Mouse (Mus musculus) E14TG2a.4 (cell line): ENCODE data around the gene Vav3.

Experiments
- H3K27me3 ChIP-seq: 2 replicates; pipeline ENCODE4 v1.6.1; 2014; ENCODE audit warnings: low read length, control low read depth; ENCODE audit not compliant: insufficient read depth
- H3K36me3 ChIP-seq: 2 replicates; pipeline ENCODE4 v1.6.1; 2014; ENCODE audit warnings: low read length, control low read depth; ENCODE audit not compliant: insufficient read depth
- H3K4me1 ChIP-seq: replicated peaks from 2 replicates; pipeline ENCODE4 v1.6.1; 2014; ENCODE audit warnings: low read depth, low read length, control low read depth
- H3K4me3 ChIP-seq: replicated peaks from 2 replicates; pipeline ENCODE4 v1.5.1; 2014; ENCODE audit warnings: mild to moderate bottlenecking, low read length
- H3K9me3 ChIP-seq: 2 replicates; pipeline ENCODE4 v1.6.1; 2014; ENCODE audit warnings: low read length, control low read depth
- CTCF ChIP-seq: conservative IDR thresholded peaks from 2 replicates; pipeline ENCODE4 v1.5.1; 2014; ENCODE audit warnings: low read length
- NANOG ChIP-seq: IDR thresholded peaks from 2 replicates; pipeline ENCODE4 v1.6.1; 2014; ENCODE audit warnings: borderline replicate concordance, low read length, mixed read lengths
- POU5F1 ChIP-seq: IDR thresholded peaks from 2 replicates; pipeline ENCODE4 v1.6.1; 2014; ENCODE audit warnings: low read length, borderline replicate concordance

Gene Vav3

GRCm38 (mm10) chr3:109571483-109571882 is 231.0 kb downstream of the Vav3 start:
- Histone ChIP-seq H3K36me3 (no peaks in the 10 kb centered on the region), H3K9me3 (no peaks in the 10 kb centered on the region), H3K27me3 (no peaks in the 10 kb centered on the region), H3K4me1 (peaks cover 20% of the 10 kb centered on the region), H3K4me3 (no peak overlapping the region)
- no peak for TF ChIP-seq POU5F1
- no peak for TF ChIP-seq CTCF
- TF ChIP-seq NANOG, result no peak

GRCm38 (mm10) chr3:109572871-109573270 is 232.4 kb downstream of the Vav3 start:
- Histone ChIP-seq H3K4me1 (peaks cover 17% of the 10 kb centered on the region), H3K4me3 (no peak overlapping the region), H3K9me3 (no peaks in the 10 kb centered on the region), H3K27me3 (no peaks in the 10 kb centered on the region), H3K36me3 (no peaks in the 10 kb centered on the region)
- TF ChIP-seq POU5F1, result no peak

GRCm38 (mm10) chr3:109573549-109574146 is 233.2 kb downstream of the Vav3 start:
- H3K4me3 ChIP-seq, result no peak overlapping the region
- H3K27me3 ChIP-seq, result no peaks in the 10 kb centered on the region

GRCm38 (mm10) chr3:109574161-109574560 is 233.7 kb downstream of the Vav3 start:
- Histone ChIP-seq H3K4me1 (peaks cover 4% of the 10 kb centered on the region), H3K4me3 (no peak overlapping the region), H3K9me3 (no peaks in the 10 kb centered on the region), H3K27me3 (no peaks in the 10 kb centered on the region), H3K36me3 (no peaks in the 10 kb centered on the region)
- no peak for TF ChIP-seq NANOG
- no peak for TF ChIP-seq CTCF
- no peak for TF ChIP-seq POU5F1

More at GRCm38 (mm10) chr3:109573549-109574146, 233.2 kb downstream of the Vav3 start:
- H3K4me1 ChIP-seq, result peaks cover 9% of the 10 kb centered on the region
- H3K9me3 ChIP-seq, result no peaks in the 10 kb centered on the region
- H3K36me3 ChIP-seq, result no peaks in the 10 kb centered on the region
- TF ChIP-seq POU5F1 (no peak), CTCF (no peak), NANOG (no peak)

GRCm38 (mm10) chr3:109578347-109578746 is 237.9 kb downstream of the Vav3 start:
- Histone ChIP-seq H3K9me3 (no peaks in the 10 kb centered on the region), H3K4me1 (no peaks in the 10 kb centered on the region), H3K27me3 (no peaks in the 10 kb centered on the region), H3K36me3 (no peaks in the 10 kb centered on the region), H3K4me3 (no peak overlapping the region)
- TF ChIP-seq POU5F1, result no peak
- TF ChIP-seq NANOG, result no peak
- no peak for TF ChIP-seq CTCF

GRCm38 (mm10) chr3:109578983-109579382 is 238.5 kb downstream of the Vav3 start:
- Histone ChIP-seq H3K9me3 (no peaks in the 10 kb centered on the region), H3K27me3 (no peaks in the 10 kb centered on the region), H3K4me1 (no peaks in the 10 kb centered on the region), H3K36me3 (no peaks in the 10 kb centered on the region), H3K4me3 (no peak overlapping the region)
- TF ChIP-seq CTCF, result no peak
- TF ChIP-seq POU5F1, result no peak
- no peak for TF ChIP-seq NANOG

- Histone ChIP-seq H3K36me3 (no peaks in the 10 kb centered on the region), H3K9me3 (no peaks in the 10 kb centered on the region), H3K4me1 (no peaks in the 10 kb centered on the region), H3K4me3 (no peak overlapping the region), H3K27me3 (no peaks in the 10 kb centered on the region)
- TF ChIP-seq NANOG (no peak), POU5F1 (no peak), CTCF (no peak)
Measured at GRCm38 (mm10) chr3:109585946-109586345, 245.5 kb downstream of the Vav3 start.

- no peaks in the 10 kb centered on the region for H3K4me1 ChIP-seq
- no peak overlapping the region for H3K4me3 ChIP-seq
- no peaks in the 10 kb centered on the region for H3K27me3 ChIP-seq
- no peaks in the 10 kb centered on the region for H3K36me3 ChIP-seq
- H3K9me3 ChIP-seq, result no peaks in the 10 kb centered on the region
- TF ChIP-seq CTCF (no peak), POU5F1 (no peak), NANOG (no peak)
Measured at GRCm38 (mm10) chr3:109592970-109593369, 252.5 kb downstream of the Vav3 start.

- no peaks in the 10 kb centered on the region for H3K9me3 ChIP-seq
- H3K36me3 ChIP-seq, result no peaks in the 10 kb centered on the region
- H3K4me3 ChIP-seq, result no peak overlapping the region
- no peaks in the 10 kb centered on the region for H3K4me1 ChIP-seq
- H3K27me3 ChIP-seq, result no peaks in the 10 kb centered on the region
- TF ChIP-seq POU5F1 (no peak), CTCF (no peak), NANOG (no peak)
Measured at GRCm38 (mm10) chr3:109596084-109596483, 255.6 kb downstream of the Vav3 start.
